Mouse (Mus musculus): ENCODE data around the gene Tmem9b. TPM values are rescaled to one million over a fixed set of nuclear protein-coding genes. Genes with fewer than 3 reads are reported as not detected.

The Tmem9b gene
- polyA plus RNA-seq, 1 experiment from 2014 or later = 103 TPM

DNA sequence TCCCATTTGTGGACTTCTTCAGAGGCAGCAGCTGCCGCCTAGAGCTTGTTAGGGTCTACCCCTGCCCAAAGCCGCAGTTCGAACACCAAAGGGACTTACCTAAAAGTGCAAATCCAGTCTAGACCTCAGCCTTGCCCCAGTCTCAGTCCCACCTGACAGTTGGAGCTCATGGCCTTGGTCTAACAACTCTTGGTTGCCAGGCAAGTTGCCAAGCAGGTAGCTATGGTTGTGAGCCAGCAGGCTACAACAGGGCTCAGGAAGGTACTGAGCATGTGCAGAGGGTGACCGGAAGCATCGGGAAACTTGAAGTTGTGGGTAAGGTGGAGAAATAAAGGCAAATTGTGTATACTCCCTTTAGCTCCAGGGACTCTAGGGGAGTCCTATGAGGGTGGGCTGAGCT is 29.0 kb downstream of the Tmem9b start, which contains the start of gene BC051019:
Gene BC051019, minus strand, starts transcription at position 154 of the 400 bp plus-strand sequence.
- Histone ChIP-seq H3K4me1 (replicated peaks; ENCODE audit: control insufficient read depth, insufficient read depth) (no peaks in the 10 kb centered on the region), H3K27me3 (ENCODE audit: control insufficient read depth, insufficient read depth, low read length) (no peaks in the 10 kb centered on the region), H3K36me3 (ENCODE audit: control insufficient read depth, insufficient read depth, low read length) (no peaks in the 10 kb centered on the region), H3K4me3 (ENCODE audit: low read depth, low read length) (no peak within 1 kb of the TSS), H3K9me3 (ENCODE audit: control insufficient read depth, low read length) (no peaks in the 10 kb centered on the region), H3K4me2 (replicated peaks; ENCODE audit: low read depth) (0 out of 2 replicates have a peak within 1 kb of the TSS, but pooled peaks have one; percentile 5), H3K9ac (ENCODE audit: low read length) (no peak within 1 kb of the TSS), H3K27ac (replicated peaks) (no peak within 1 kb of the TSS)
- TF ChIP-seq CTCF (IDR thresholded peaks at IDR 0.05; ENCODE audit: low read depth) = no peak
- no peak for TF ChIP-seq EP300 (optimal IDR thresholded peaks at IDR 0.05)
- ATAC-seq (ENCODE audit: low FRiP score, low TSS enrichment) (peak; percentile 56; the same call in 1 of the 2 replicates), DNase-seq (ENCODE audit: low spot score) (peak; percentile 42)
- 92% methylated on average over 5 of the region's 5 CpGs for WGBS

DNA sequence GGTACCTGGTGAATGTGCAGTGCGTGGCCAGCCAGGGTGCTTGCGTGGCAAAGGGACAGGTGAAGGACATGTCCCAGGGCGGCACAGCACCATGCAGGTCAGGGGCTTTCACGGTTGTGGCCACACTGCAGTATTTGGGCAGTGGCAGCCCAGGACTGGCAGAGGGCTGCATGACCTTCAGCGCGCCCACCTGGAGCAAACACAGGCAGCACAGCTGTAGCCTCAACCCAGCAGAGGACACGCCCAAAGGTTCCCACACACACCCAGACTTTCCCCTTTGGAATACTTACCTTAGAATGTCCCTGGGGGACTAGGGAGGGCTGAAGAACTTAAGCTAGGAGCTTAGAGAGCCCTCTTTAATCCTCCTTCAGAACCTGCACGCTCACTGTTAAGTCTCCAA is 29.6 kb downstream of the Tmem9b start:
- peak; percentile 49 for DNase-seq (ENCODE audit: low spot score)
- Histone ChIP-seq H3K27me3 (ENCODE audit: control insufficient read depth, insufficient read depth, low read length) (no peaks in the 10 kb centered on the region), H3K9me3 (ENCODE audit: control insufficient read depth, low read length) (no peaks in the 10 kb centered on the region), H3K4me2 (replicated peaks; ENCODE audit: low read depth) (0 out of 2 replicates have a peak overlapping the region, but pooled peaks have one; percentile 5), H3K4me1 (replicated peaks; ENCODE audit: control insufficient read depth, insufficient read depth) (no peaks in the 10 kb centered on the region), H3K4me3 (ENCODE audit: low read depth, low read length) (no peak overlapping the region), H3K27ac (replicated peaks) (no peak overlapping the region), H3K9ac (ENCODE audit: low read length) (no peak overlapping the region), H3K36me3 (ENCODE audit: control insufficient read depth, insufficient read depth, low read length) (no peaks in the 10 kb centered on the region)
- TF ChIP-seq EP300 (optimal IDR thresholded peaks at IDR 0.05) (no peak), CTCF (IDR thresholded peaks at IDR 0.05; ENCODE audit: low read depth) (no peak)
- 76% methylated on average over 8 of the region's 8 CpGs for WGBS
- ATAC-seq (ENCODE audit: low FRiP score, low TSS enrichment) = peak; percentile 63

DNA sequence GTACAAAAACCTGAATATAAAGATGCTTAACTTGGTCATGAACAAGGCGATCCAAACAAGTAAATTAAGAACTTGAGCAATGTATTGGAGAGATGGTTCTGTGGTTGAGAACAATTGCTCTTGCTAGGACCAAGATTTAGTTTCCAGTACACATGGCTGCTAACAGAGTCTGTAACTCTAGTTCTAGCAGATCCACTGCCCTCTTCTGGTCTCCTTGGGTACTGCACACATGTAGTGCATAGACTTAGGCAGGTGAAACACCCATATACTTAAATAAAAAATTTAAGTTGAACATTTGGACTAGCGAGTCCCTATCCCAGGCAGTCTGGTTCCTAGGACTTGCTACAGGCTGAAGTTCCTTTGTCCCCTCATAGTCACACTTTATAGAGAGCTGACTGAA is 30.1 kb downstream of the Tmem9b start:
- Histone ChIP-seq H3K36me3 (ENCODE audit: control insufficient read depth, insufficient read depth, low read length) (no peaks in the 10 kb centered on the region), H3K4me1 (replicated peaks; ENCODE audit: control insufficient read depth, insufficient read depth) (no peaks in the 10 kb centered on the region), H3K27ac (replicated peaks) (no peak overlapping the region), H3K9ac (ENCODE audit: low read length) (no peak overlapping the region), H3K4me3 (ENCODE audit: low read depth, low read length) (no peak overlapping the region), H3K9me3 (ENCODE audit: control insufficient read depth, low read length) (no peaks in the 10 kb centered on the region), H3K4me2 (replicated peaks; ENCODE audit: low read depth) (no peak overlapping the region), H3K27me3 (ENCODE audit: control insufficient read depth, insufficient read depth, low read length) (no peaks in the 10 kb centered on the region)
- WGBS = 100% methylated on average over 2 of the region's 2 CpGs
- DNase-seq (ENCODE audit: low spot score) (peak; percentile 28), ATAC-seq (ENCODE audit: low FRiP score, low TSS enrichment) (0 out of 2 replicates have a peak, but pooled peaks have one; percentile 13)
- no peak for TF ChIP-seq EP300 (optimal IDR thresholded peaks at IDR 0.05)
- TF ChIP-seq CTCF (IDR thresholded peaks at IDR 0.05; ENCODE audit: low read depth) = peak; percentile 54

DNA sequence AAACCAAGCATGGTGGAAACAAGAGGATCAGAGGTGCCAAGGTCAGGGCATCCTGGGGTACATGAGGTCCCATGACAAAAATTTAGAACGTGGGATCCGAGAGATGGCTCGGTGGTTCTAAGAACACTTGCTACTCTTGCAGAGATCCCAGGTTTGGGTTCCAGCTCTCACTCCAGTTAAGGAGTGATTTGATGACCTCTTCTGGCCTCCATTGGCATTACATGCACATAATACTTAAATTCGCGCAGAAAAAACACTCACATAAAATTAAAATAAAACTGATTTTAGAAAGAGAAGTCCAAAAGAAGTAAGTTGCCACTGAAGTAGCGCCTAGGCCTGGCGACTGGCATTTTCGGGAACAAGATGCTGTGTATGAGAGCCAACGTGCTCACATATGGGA is 33.4 kb downstream of the Tmem9b start:
- Histone ChIP-seq H3K4me1 (replicated peaks; ENCODE audit: control insufficient read depth, insufficient read depth) (no peaks in the 10 kb centered on the region), H3K4me2 (replicated peaks; ENCODE audit: low read depth) (no peak overlapping the region), H3K9ac (ENCODE audit: low read length) (no peak overlapping the region), H3K27me3 (ENCODE audit: control insufficient read depth, insufficient read depth, low read length) (no peaks in the 10 kb centered on the region), H3K27ac (replicated peaks) (no peak overlapping the region), H3K4me3 (ENCODE audit: low read depth, low read length) (no peak overlapping the region), H3K36me3 (ENCODE audit: control insufficient read depth, insufficient read depth, low read length) (no peaks in the 10 kb centered on the region), H3K9me3 (ENCODE audit: control insufficient read depth, low read length) (no peaks in the 10 kb centered on the region)
- DNase-seq (ENCODE audit: low spot score) = no peak
- 57% methylated on average over 9 of the region's 9 CpGs for WGBS
- TF ChIP-seq EP300 (optimal IDR thresholded peaks at IDR 0.05) (no peak), CTCF (IDR thresholded peaks at IDR 0.05; ENCODE audit: low read depth) (peak; percentile 73)
- ATAC-seq (ENCODE audit: low FRiP score, low TSS enrichment) = no peak

DNA sequence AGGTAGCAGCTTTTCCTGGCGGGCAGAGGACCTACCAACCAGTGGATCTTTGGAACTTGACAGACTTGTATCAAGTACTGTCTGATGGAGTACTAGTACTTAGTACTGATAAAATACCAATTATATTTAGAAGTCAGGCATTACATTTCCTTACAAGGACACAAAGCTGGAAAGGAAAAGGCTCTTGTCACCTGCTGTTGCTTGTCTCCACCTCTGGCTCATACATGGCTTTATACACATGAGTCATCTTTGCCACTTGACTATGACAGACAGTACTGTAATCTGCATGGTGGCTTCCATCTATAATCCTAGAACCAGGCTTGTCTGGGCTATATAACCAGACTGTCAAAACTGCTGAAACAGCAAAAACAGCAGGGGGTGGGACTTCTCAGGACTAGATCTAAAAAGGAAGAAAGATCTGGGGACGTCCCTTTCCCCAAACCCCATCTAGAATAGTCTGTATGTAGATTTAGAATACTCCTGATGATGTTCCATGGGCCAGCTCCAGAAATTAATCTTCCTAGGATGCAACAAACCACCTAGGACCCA is 39.2 kb downstream of the Tmem9b start:
- Histone ChIP-seq H3K9ac (ENCODE audit: low read length) (no peak overlapping the region), H3K9me3 (ENCODE audit: control insufficient read depth, low read length) (no peaks in the 10 kb centered on the region), H3K4me2 (replicated peaks; ENCODE audit: low read depth) (no peak overlapping the region), H3K27me3 (ENCODE audit: control insufficient read depth, insufficient read depth, low read length) (no peaks in the 10 kb centered on the region), H3K36me3 (ENCODE audit: control insufficient read depth, insufficient read depth, low read length) (peaks cover 4% of the 10 kb centered on the region; the same call in 1 of the 2 replicates), H3K27ac (replicated peaks) (no peak overlapping the region), H3K4me3 (ENCODE audit: low read depth, low read length) (no peak overlapping the region), H3K4me1 (replicated peaks; ENCODE audit: control insufficient read depth, insufficient read depth) (no peaks in the 10 kb centered on the region; the same call in 1 of the 2 replicates)
- 88% methylated on average over 2 of the region's 2 CpGs for WGBS
- DNase-seq (ENCODE audit: low spot score) (no peak), ATAC-seq (ENCODE audit: low FRiP score, low TSS enrichment) (no peak)
- TF ChIP-seq EP300 (optimal IDR thresholded peaks at IDR 0.05) (no peak), CTCF (IDR thresholded peaks at IDR 0.05; ENCODE audit: low read depth) (no peak)

DNA sequence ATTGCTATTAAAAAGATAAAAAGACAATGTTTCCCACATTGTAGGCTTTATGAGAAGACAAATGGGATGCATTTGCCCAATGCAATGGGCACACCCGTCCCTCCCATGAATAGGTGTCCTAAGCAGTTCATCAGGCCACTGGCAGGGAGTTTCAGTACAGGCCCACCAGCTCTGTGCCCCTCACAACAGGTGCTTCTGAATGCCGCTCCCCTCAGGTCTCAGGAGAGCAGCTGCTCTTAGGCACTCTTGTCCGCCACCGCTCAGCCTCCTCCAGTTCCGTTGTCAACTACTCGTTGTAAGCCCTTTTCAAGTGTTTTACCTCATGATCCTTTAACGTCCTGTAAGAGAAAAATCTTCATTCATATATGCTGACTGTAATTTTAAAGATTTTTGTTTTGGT is 40.5 kb downstream of the Tmem9b start:
- no peak for TF ChIP-seq EP300 (optimal IDR thresholded peaks at IDR 0.05)
- TF ChIP-seq CTCF (IDR thresholded peaks at IDR 0.05; ENCODE audit: low read depth) = no peak
- Histone ChIP-seq H3K27me3 (ENCODE audit: control insufficient read depth, insufficient read depth, low read length) (no peaks in the 10 kb centered on the region), H3K9ac (ENCODE audit: low read length) (no peak overlapping the region), H3K27ac (replicated peaks) (no peak overlapping the region), H3K4me2 (replicated peaks; ENCODE audit: low read depth) (no peak overlapping the region), H3K4me1 (replicated peaks; ENCODE audit: control insufficient read depth, insufficient read depth) (no peaks in the 10 kb centered on the region; the same call in 1 of the 2 replicates), H3K4me3 (ENCODE audit: low read depth, low read length) (no peak overlapping the region), H3K9me3 (ENCODE audit: control insufficient read depth, low read length) (no peaks in the 10 kb centered on the region), H3K36me3 (ENCODE audit: control insufficient read depth, insufficient read depth, low read length) (peaks cover 4% of the 10 kb centered on the region; the same call in 1 of the 2 replicates)
- whole genome bisulfite sequencing = 95% methylated on average over 7 of the region's 7 CpGs
- DNase-seq (ENCODE audit: low spot score) = no peak
- ATAC-seq (ENCODE audit: low FRiP score, low TSS enrichment) = no peak
